ENCODE assay signal across 9 mouse cellular contexts in the genomic region with DNA sequence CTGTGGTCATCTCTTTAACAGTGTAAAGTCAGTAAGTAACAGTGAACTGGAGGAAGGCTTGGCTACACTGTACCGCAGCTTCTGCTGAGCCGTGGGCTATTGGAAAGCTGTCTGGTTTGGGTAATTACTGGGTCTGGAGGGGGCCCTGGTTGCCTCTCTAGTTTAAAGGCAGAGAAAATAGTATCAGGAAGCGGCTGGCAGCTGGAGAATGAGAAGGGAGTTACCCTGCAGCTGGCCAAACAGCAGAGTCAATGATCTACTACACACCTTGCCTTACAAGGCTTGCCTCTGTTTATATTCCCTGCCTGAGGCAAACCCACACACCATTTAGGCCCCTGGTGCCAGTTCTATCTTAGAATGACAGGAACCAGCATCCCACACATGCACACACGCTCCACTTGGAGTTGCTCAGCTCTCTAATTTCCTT.
DNase-seq lines count a peak whose midpoint lies in the region; ATAC-seq and TF ChIP-seq lines count a peak whose summit lies in the region.
"Had no signal": no experiment of that assay in that cellular context is flagged by ENCODE, and none has a peak within 500 bp of the region (broad histone marks: within the 10 kb centered on the region; RNA-seq: fewer than 3 reads in every experiment).

No protein-coding gene starts in this region.

- no peaks in the 10 kb centered on the region for H3K27me3 ChIP-seq in lung, embryonic 14.5 days (ENCODE audit: insufficient read depth, low read length)
- no peaks in the 10 kb centered on the region for H3K27me3 ChIP-seq in hindbrain, embryonic 16.5 days (replicated peaks; ENCODE audit: control insufficient read depth, insufficient read depth, low read length)
- no peaks in the 10 kb centered on the region for H3K27me3 ChIP-seq in stomach, postnatal 0 days (ENCODE audit: control insufficient read depth, insufficient read depth, low read length)
- H3K27me3 ChIP-seq: neural tube, embryonic 12.5 days had no signal

- DNase-seq in lung, embryonic 14.5 days, result no peak
- no peak for DNase-seq in lung, postnatal 14 days
- peak; percentile 53 to 68 for DNase-seq in kidney, postnatal 4 days
- DNase-seq in stomach, postnatal 0 days (ENCODE audit: low spot score), result peak; percentile 71
- DNase-seq in cerebellum, adult 9-10 months, result no peak
- no peak for DNase-seq in thymus, postnatal 36 days
- DNase-seq: heart, adult 2 months had no signal

- H3K9me3 ChIP-seq in lung, embryonic 14.5 days (ENCODE audit: low read depth, low read length), result no peaks in the 10 kb centered on the region
- H3K9me3 ChIP-seq in hindbrain, embryonic 16.5 days (ENCODE audit: control insufficient read depth, low read length), result no peaks in the 10 kb centered on the region
- no peaks in the 10 kb centered on the region for H3K9me3 ChIP-seq in stomach, postnatal 0 days (ENCODE audit: control insufficient read depth, low read length)
- H3K9me3 ChIP-seq: neural tube, embryonic 12.5 days had no signal

- WGBS in lung, embryonic 14.5 days, result 25% methylated on average over 4 of the region's 4 CpGs
- WGBS in hindbrain, embryonic 16.5 days, result 43% methylated on average over 4 of the region's 4 CpGs
- 30% methylated on average over 4 of the region's 4 CpGs for WGBS in stomach, postnatal 0 days

- H3K27ac ChIP-seq in lung, embryonic 14.5 days (ENCODE audit: low read depth), result peak overlapping the region; percentile 43; the same call in 1 of the 2 replicates
- H3K27ac ChIP-seq in hindbrain, embryonic 16.5 days (ENCODE audit: low read depth, low read length), result peak overlapping the region; percentile 42; the same call in 1 of the 2 replicates
- 0 out of 2 replicates have a peak overlapping the region, but pooled peaks have one; percentile 18 for H3K27ac ChIP-seq in stomach, postnatal 0 days (replicated peaks)
- H3K27ac ChIP-seq: heart, adult 2 months; neural tube, embryonic 12.5 days had no signal

- H3K9ac ChIP-seq in lung, embryonic 14.5 days, result no peak overlapping the region
- H3K9ac ChIP-seq in hindbrain, embryonic 16.5 days (ENCODE audit: low read depth, low read length), result no peak overlapping the region
- no peak overlapping the region for H3K9ac ChIP-seq in stomach, postnatal 0 days (ENCODE audit: low read length)
- H3K9ac ChIP-seq: neural tube, embryonic 12.5 days had no signal

- ATAC-seq in lung, embryonic 14.5 days (ENCODE audit: insufficient read depth), result peak; percentile 45; the same call in 1 of the 2 replicates
- ATAC-seq in hindbrain, embryonic 16.5 days, result peak; percentile 53
- peak; percentile 92 for ATAC-seq in stomach, postnatal 0 days (ENCODE audit: low FRiP score, low TSS enrichment)

- TF ChIP-seq EP300 in stomach, postnatal 0 days (optimal IDR thresholded peaks at IDR 0.05), result no peak

- no peak for TF ChIP-seq CTCF in lung, embryonic 14.5 days (IDR thresholded peaks at IDR 0.05; ENCODE audit: low read depth)
- TF ChIP-seq CTCF in stomach, postnatal 0 days (IDR thresholded peaks at IDR 0.05; ENCODE audit: low read depth), result no peak

- H3K4me1 ChIP-seq in lung, embryonic 14.5 days (ENCODE audit: insufficient read depth), result peaks cover 11% of the 10 kb centered on the region
- peaks cover 5% of the 10 kb centered on the region for H3K4me1 ChIP-seq in hindbrain, embryonic 16.5 days (ENCODE audit: control insufficient read depth, insufficient read depth, low read depth, low read length)
- no peaks in the 10 kb centered on the region for H3K4me1 ChIP-seq in stomach, postnatal 0 days (replicated peaks; ENCODE audit: control insufficient read depth, insufficient read depth)

- H3K36me3 ChIP-seq in lung, embryonic 14.5 days (ENCODE audit: insufficient read depth), result peaks cover 12% of the 10 kb centered on the region; the same call in 1 of the 2 replicates
- H3K36me3 ChIP-seq in hindbrain, embryonic 16.5 days (ENCODE audit: control insufficient read depth, insufficient read depth, low read length), result peaks cover 16% of the 10 kb centered on the region
- H3K36me3 ChIP-seq in stomach, postnatal 0 days (ENCODE audit: control insufficient read depth, insufficient read depth, low read length), result no peaks in the 10 kb centered on the region

- H3K4me2 ChIP-seq in lung, embryonic 14.5 days, result no peak overlapping the region
- H3K4me2 ChIP-seq in hindbrain, embryonic 16.5 days (ENCODE audit: low read length), result no peak overlapping the region
- H3K4me2 ChIP-seq in stomach, postnatal 0 days (replicated peaks; ENCODE audit: low read depth), result 0 out of 2 replicates have a peak overlapping the region, but pooled peaks have one; percentile 11
- H3K4me2 ChIP-seq: neural tube, embryonic 12.5 days had no signal

- no peak overlapping the region for H3K4me3 ChIP-seq in lung, embryonic 14.5 days (ENCODE audit: low read depth, low read length)
- H3K4me3 ChIP-seq in hindbrain, embryonic 16.5 days (ENCODE audit: low read length), result no peak overlapping the region
- no peak overlapping the region for H3K4me3 ChIP-seq in stomach, postnatal 0 days (ENCODE audit: low read depth, low read length)
- H3K4me3 ChIP-seq: heart, adult 2 months; neural tube, embryonic 12.5 days had no signal

Comparison
In these comparisons a context has a peak if more than half of its experiments do, and no peak if none do; other contexts are left out.
1. DNase-seq: peak in kidney, postnatal 4 days (2 of 2) and stomach, postnatal 0 days (single experiment); none in lung, embryonic 14.5 days (single experiment), lung, postnatal 14 days (single experiment), cerebellum, adult 9-10 months (single experiment) and thymus, postnatal 36 days (0 of 2).
2. Peak in every context shown above with its lines, with median percentiles within 50 percentile points of each other: ATAC-seq and H3K27ac ChIP-seq.